Mouse (Mus musculus) CD4-positive naive resting alpha-beta T cell, adult 76 days (primary cell): ENCODE measurements around the gene Cpt1a. TPM values are rescaled to one million over a fixed set of nuclear protein-coding genes. Genes with fewer than 3 reads are reported as not detected.

Experiments used
- total RNA-seq: library from RNA; stranded (reverse); gene quantifications from one replicate; pipeline ENCODE4 v1.2.4, GENCODE M21; 2023

Cpt1a gene
- total RNA-seq, result 51.3 TPM

DNA sequence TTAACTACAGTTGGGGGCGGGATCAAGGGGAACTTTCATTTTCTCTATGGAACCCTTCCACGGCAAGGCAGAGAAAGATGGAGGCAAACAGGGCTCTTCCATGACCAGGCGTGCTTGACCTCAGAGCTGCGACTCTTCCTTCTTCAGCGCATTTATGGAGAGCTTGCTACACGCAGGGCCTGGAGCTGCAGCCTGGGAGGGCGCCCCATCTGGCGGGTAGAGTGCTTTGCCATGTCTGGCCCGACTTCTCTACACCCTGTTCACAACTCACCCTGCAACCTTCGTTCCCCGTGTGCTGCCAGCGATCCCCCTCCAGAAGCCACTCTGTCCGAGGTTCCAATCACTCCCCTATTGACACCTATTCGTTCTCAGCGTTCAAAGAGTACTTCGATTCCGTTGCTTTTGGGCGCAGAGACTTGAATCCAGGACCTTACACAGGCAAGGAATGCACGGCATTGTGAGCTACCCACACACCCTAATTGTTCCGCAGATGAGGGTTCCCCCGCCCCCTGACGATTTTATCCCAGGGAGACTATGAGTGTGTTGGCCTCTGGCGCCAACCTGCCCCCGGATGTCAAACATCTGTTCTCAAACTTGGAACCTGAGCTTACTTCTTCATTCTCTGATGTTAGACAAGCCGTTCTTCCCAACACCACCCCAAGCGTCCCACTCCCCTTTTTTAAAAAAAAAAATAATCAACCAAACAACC is at the start of gene Cpt1a:
Gene Cpt1a, plus strand, starts transcription at position 74 of the 709 bp plus-strand sequence.

GRCm38 (mm10) chr19:3282572-3283467 is 39.3 kb upstream of the Cpt1a start, which contains the start of the genes Mrpl21 and Ighmbp2:
TSS of gene Mrpl21 (plus strand) at chr19:3282901.
TSS of gene Ighmbp2 (minus strand) at chr19:3283017.

GRCm38 (mm10) chr19:3388629-3389057 is 66.5 kb downstream of the Cpt1a start, which contains the start of gene Tesmin:
TSS of gene Tesmin (plus strand) at chr19:3388857.

GRCm38 (mm10) chr19:3414268-3414733 is 92.2 kb downstream of the Cpt1a start, which contains the start of gene Gal:
TSS of gene Gal (minus strand) at chr19:3414544.

Other genes starting within 250 kb of the Cpt1a start
- 71.8 TPM for gene Mrpl21, start 39.4 kb upstream of the Cpt1a start, total RNA-seq
- gene Ighmbp2, start 39.3 kb upstream of the Cpt1a start, total RNA-seq, result 13.7 TPM
- gene Tesmin, start 66.5 kb downstream of the Cpt1a start, total RNA-seq, result not detected
- gene Gal, start 92.2 kb downstream of the Cpt1a start, total RNA-seq, result not detected